Comparison of ENCODE assay signal across 21 mouse cellular contexts in the genomic region with DNA sequence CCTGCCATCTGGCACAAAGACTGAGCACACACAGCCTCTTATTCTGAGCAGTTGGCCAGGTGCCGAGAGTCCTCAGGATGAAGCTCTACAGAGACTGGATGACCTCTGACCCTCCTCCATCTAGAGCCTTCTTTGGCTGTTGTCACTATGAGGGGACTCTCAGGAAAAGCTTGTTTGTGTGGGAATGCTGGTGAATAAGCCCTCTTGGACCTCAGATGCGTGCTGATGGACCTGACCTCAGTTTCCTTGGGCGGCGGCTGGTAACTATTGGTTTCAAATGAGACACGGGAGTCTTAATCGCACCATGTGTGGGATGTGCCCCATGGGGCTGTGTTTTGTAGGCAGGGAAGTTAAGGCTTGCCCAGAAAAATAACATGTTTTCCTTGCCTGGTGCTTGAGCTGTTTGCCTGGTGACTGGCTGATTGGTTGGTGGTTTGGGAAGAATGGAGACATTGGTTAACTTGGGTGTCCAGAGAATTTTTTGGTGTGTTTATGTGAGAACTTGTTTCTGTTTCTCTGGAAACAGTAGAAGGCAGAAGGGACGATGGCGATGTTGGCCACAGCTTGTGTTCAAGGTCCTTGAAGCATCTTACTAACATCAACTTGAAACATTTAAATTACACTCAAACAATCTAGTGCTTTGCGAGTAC.
DNase-seq lines count a peak whose midpoint lies in the region; ATAC-seq lines count a peak whose summit lies in the region.
"Had no signal": no experiment of that assay in that cellular context is flagged by ENCODE, and none has a peak within 500 bp of the region (broad histone marks: within the 10 kb centered on the region; RNA-seq: fewer than 3 reads in every experiment).

No protein-coding gene starts in this region.

- H3K4me1 ChIP-seq in embryonic facial prominence, embryonic 15.5 days, result peaks cover 26% of the 10 kb centered on the region
- peaks cover 22% of the 10 kb centered on the region for H3K4me1 ChIP-seq in embryonic facial prominence, embryonic 10.5 days
- H3K4me1 ChIP-seq: liver, embryonic 13.5 days; stomach, embryonic 15.5 days had no signal

- H3K9me3 ChIP-seq in embryonic facial prominence, embryonic 15.5 days (replicated peaks), result no peaks in the 10 kb centered on the region
- H3K9me3 ChIP-seq in embryonic facial prominence, embryonic 10.5 days, result no peaks in the 10 kb centered on the region
- H3K9me3 ChIP-seq: embryonic facial prominence, embryonic 13.5 days; hindbrain, embryonic 12.5 days; limb, embryonic 13.5 days; liver, embryonic 13.5 days; stomach, embryonic 15.5 days had no signal

- H3K36me3 ChIP-seq in embryonic facial prominence, embryonic 15.5 days, result no peaks in the 10 kb centered on the region
- no peaks in the 10 kb centered on the region for H3K36me3 ChIP-seq in embryonic facial prominence, embryonic 10.5 days (replicated peaks)
- H3K36me3 ChIP-seq: embryonic facial prominence, embryonic 13.5 days; G1E; hindbrain, embryonic 12.5 days; limb, embryonic 13.5 days; liver, embryonic 13.5 days; stomach, embryonic 15.5 days had no signal

- 76% methylated on average over 9 of the region's 9 CpGs for WGBS in embryonic facial prominence, embryonic 15.5 days
- WGBS in embryonic facial prominence, embryonic 10.5 days, result 74% methylated on average over 9 of the region's 9 CpGs

- no peak overlapping the region for H3K4me2 ChIP-seq in embryonic facial prominence, embryonic 15.5 days (replicated peaks)
- H3K4me2 ChIP-seq: embryonic facial prominence, embryonic 13.5 days; hindbrain, embryonic 12.5 days; limb, embryonic 13.5 days; liver, embryonic 13.5 days; lung, embryonic 14.5 days; stomach, embryonic 15.5 days had no signal

- no peak overlapping the region for H3K9ac ChIP-seq in embryonic facial prominence, embryonic 15.5 days
- H3K9ac ChIP-seq: embryonic facial prominence, embryonic 13.5 days; hindbrain, embryonic 12.5 days; limb, embryonic 13.5 days; liver, embryonic 13.5 days; lung, embryonic 14.5 days; stomach, embryonic 15.5 days had no signal

- H3K4me3 ChIP-seq in embryonic facial prominence, embryonic 15.5 days (replicated peaks), result no peak overlapping the region
- H3K4me3 ChIP-seq in embryonic facial prominence, embryonic 10.5 days, result no peak overlapping the region
- H3K4me3 ChIP-seq: embryonic facial prominence, embryonic 13.5 days; hindbrain, embryonic 12.5 days; limb, embryonic 13.5 days; liver, embryonic 13.5 days; stomach, embryonic 15.5 days had no signal

- DNase-seq in embryonic facial prominence, embryonic 10.5 days (ENCODE audit: low spot score), result no peak
- peak; percentile 29 for DNase-seq in kidney, postnatal 10 days
- DNase-seq in kidney, adult 9 months, result no peak
- DNase-seq in right cerebral cortex, postnatal 4 days, result peak; percentile 7
- DNase-seq in right cerebral cortex, postnatal 25 days, result no peak
- no peak for DNase-seq in spleen, adult 18-20 months
- no peak for DNase-seq in thymus, postnatal 10 days (ENCODE audit: low spot score in 2 of 2)
- DNase-seq: adrenal gland, postnatal 25 days; cerebellum, adult 11 months; liver, embryonic 13.5 days; lung, embryonic 14.5 days; lung, postnatal 4 days; thymus, adult 18-20 months had no signal

- ATAC-seq in embryonic facial prominence, embryonic 15.5 days (ENCODE audit: insufficient number of reproducible peaks, low FRiP score, low TSS enrichment, low read depth), result peak; percentile 39; the same call in 1 of the 2 replicates
- ATAC-seq: activated CD4-positive, CD25-positive, alpha-beta regulatory T cell, adult 4 months; forebrain, embryonic 16.5 days had no signal

- peaks cover 4% of the 10 kb centered on the region; the same call in 1 of the 2 replicates for H3K27me3 ChIP-seq in embryonic facial prominence, embryonic 15.5 days
- no peaks in the 10 kb centered on the region for H3K27me3 ChIP-seq in embryonic facial prominence, embryonic 10.5 days (replicated peaks; ENCODE audit: low read depth, poor library complexity, severe bottlenecking)
- H3K27me3 ChIP-seq: embryonic facial prominence, embryonic 13.5 days; hindbrain, embryonic 12.5 days; limb, embryonic 13.5 days; liver, embryonic 13.5 days; stomach, embryonic 15.5 days had no signal

- H3K27ac ChIP-seq in embryonic facial prominence, embryonic 15.5 days (replicated peaks), result no peak overlapping the region
- no peak overlapping the region for H3K27ac ChIP-seq in embryonic facial prominence, embryonic 10.5 days (replicated peaks)
- H3K27ac ChIP-seq: embryonic facial prominence, embryonic 13.5 days; hindbrain, embryonic 12.5 days; limb, embryonic 13.5 days; liver, embryonic 13.5 days; stomach, embryonic 15.5 days had no signal

Comparison
In these comparisons a context has a peak if more than half of its experiments do, and no peak if none do; other contexts are left out.
1. DNase-seq: peak in kidney, postnatal 10 days (single experiment) and right cerebral cortex, postnatal 4 days (single experiment); none in embryonic facial prominence, embryonic 10.5 days (single experiment), kidney, adult 9 months (single experiment), right cerebral cortex, postnatal 25 days (single experiment), spleen, adult 18-20 months (0 of 2) and thymus, postnatal 10 days (0 of 2).